Mouse (Mus musculus): ENCODE data around the gene Zscan21.
"Not testable (repeated sequence)": the region's sequence is repeated elsewhere in the genome, so short reads cannot be mapped to it uniquely, and the experiment has no call there.

Zscan21 gene

GRCm38 (mm10) chr5:138116255-138117198 lies at the start of gene Zscan21:
Gene Zscan21, plus strand, starts transcription at chr5:138116903.
- DNase-seq, result peak; percentile 92 to 93

GRCm38 (mm10) chr5:138073803-138074202 lies 42.9 kb upstream of the Zscan21 start:
- no peak for DNase-seq

GRCm38 (mm10) chr5:138075684-138076083 lies 41.0 kb upstream of the Zscan21 start:
- no peak for DNase-seq

- DNase-seq, result no peak
Observed at GRCm38 (mm10) chr5:138076148-138076547, 40.6 kb upstream of the Zscan21 start.

GRCm38 (mm10) chr5:138080456-138080855 lies 36.2 kb upstream of the Zscan21 start:
- no peak for DNase-seq

GRCm38 (mm10) chr5:138081446-138081845 lies 35.3 kb upstream of the Zscan21 start:
- no peak for DNase-seq

- DNase-seq, result no peak
Observed at GRCm38 (mm10) chr5:138083318-138083900, 33.3 kb upstream of the Zscan21 start.

- DNase-seq, result no peak
Observed at GRCm38 (mm10) chr5:138083936-138084335, 32.8 kb upstream of the Zscan21 start.

GRCm38 (mm10) chr5:138084507-138084906 lies 32.2 kb upstream of the Zscan21 start:
- no peak for DNase-seq

- peak; percentile 83 for DNase-seq
Observed at GRCm38 (mm10) chr5:138084996-138085395, 31.7 kb upstream of the Zscan21 start, which contains the start of gene Zkscan1. Gene Zkscan1, plus strand, starts transcription at chr5:138085084.

- peak in 1 of 2 experiments; percentile 26 for DNase-seq
Observed at GRCm38 (mm10) chr5:138085421-138085911, 31.2 kb upstream of the Zscan21 start.

GRCm38 (mm10) chr5:138086842-138087241 lies 29.9 kb upstream of the Zscan21 start:
- no peak for DNase-seq

- DNase-seq, result no peak
Observed at GRCm38 (mm10) chr5:138088366-138088765, 28.3 kb upstream of the Zscan21 start.

- DNase-seq, result no peak
Observed at GRCm38 (mm10) chr5:138089108-138089551, 27.6 kb upstream of the Zscan21 start.

GRCm38 (mm10) chr5:138090271-138090670 lies 26.4 kb upstream of the Zscan21 start:
- peak in 1 of 2 experiments; percentile 21 for DNase-seq

- no peak for DNase-seq
Observed at GRCm38 (mm10) chr5:138090737-138091136, 26.0 kb upstream of the Zscan21 start.

- no peak for DNase-seq
Observed at GRCm38 (mm10) chr5:138092771-138093170, 23.9 kb upstream of the Zscan21 start.

- no peak for DNase-seq
Observed at GRCm38 (mm10) chr5:138094474-138094873, 22.2 kb upstream of the Zscan21 start.

GRCm38 (mm10) chr5:138104976-138105375 lies 11.7 kb upstream of the Zscan21 start:
- DNase-seq, result no peak

GRCm38 (mm10) chr5:138107130-138107529 lies 9.6 kb upstream of the Zscan21 start:
- DNase-seq, result no peak

- not testable (repeated sequence) for DNase-seq
Observed at GRCm38 (mm10) chr5:138109847-138110396, 6.8 kb upstream of the Zscan21 start.

- DNase-seq, result no peak
Observed at GRCm38 (mm10) chr5:138117199-138118015, 704 bp downstream of the Zscan21 start.

All from lung, postnatal 4 days (tissue).